Mouse (Mus musculus) G1E (cell line): Measurements from ENCODE around the gene Traf3.

Source experiments
- CTCF ChIP-seq: IDR thresholded peaks from 2 replicates; pipeline ENCODE4 v1.5.1; 2012; ENCODE audit warnings: low read depth, low read length, inconsistent platforms, mixed read lengths
- GATA1 ChIP-seq: IDR thresholded peaks from 2 replicates; pipeline ENCODE4 v1.6.1; 2012; ENCODE audit warnings: borderline replicate concordance, low read length, inconsistent platforms, mixed read lengths
- GATA2 ChIP-seq: IDR thresholded peaks from 2 replicates; pipeline ENCODE4 v1.6.1; 2012; ENCODE audit warnings: low read depth, low read length, inconsistent platforms, borderline replicate concordance
- POLR2AphosphoS5 ChIP-seq: IDR thresholded peaks from 2 replicates; pipeline ENCODE4 v1.6.1; 2012; ENCODE audit warnings: low read depth, low read length, inconsistent platforms; ENCODE audit not compliant: insufficient replicate concordance
- TAL1 ChIP-seq: conservative IDR thresholded peaks from 2 replicates; pipeline ENCODE4 v1.6.1; 2012; ENCODE audit warnings: low read depth, low read length, inconsistent platforms, mixed read lengths

- TF ChIP-seq CTCF = no peak
- TF ChIP-seq GATA1 = no peak
- no peak for TF ChIP-seq POLR2AphosphoS5
- TF ChIP-seq GATA2 = no peak
- no peak for TF ChIP-seq TAL1
These were observed 6.3 kb upstream of the Traf3 start for GRCm38 (mm10) chr12:111159659-111160428.
